ENCODE assay signal across 24 mouse cellular contexts in the genomic region with DNA sequence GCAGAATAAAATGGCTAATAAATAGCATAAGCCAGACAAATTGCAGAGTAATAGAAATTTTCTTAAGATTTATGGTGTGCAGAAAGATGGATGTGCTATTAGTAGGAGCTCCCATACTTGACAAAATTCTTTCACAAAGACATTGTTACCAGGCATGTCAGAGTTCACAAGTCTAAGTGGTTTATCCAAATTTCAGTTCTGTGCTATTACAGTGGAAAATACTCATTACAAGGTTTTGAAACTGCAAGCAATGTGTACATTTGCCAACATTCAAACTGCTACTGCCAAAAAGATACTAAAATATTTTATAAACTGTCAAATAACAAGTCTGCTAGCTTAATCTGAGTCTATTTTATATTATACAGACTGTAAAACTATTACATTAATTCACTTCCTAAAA.
"Had no signal": no experiment of that assay in that cellular context is flagged by ENCODE, and none has a peak within 500 bp of the region (broad histone marks: within the 10 kb centered on the region; RNA-seq: fewer than 3 reads in every experiment).

No protein-coding gene starts in this region.

- H3K27ac ChIP-seq: gastrocnemius, adult 2 months; heart, embryonic 10.5 days; hindbrain, embryonic 10.5 days; hindbrain, embryonic 12.5 days; hindbrain, embryonic 14.5 days; intestine, embryonic 15.5 days; layer of hippocampus, adult 2 months; left cerebral cortex, adult 2 months; limb, embryonic 10.5 days; limb, embryonic 12.5 days had no signal

- H3K27me3 ChIP-seq: heart, embryonic 12.5 days; hindbrain, embryonic 12.5 days; intestine, embryonic 15.5 days; limb, embryonic 12.5 days had no signal

- H3K9ac ChIP-seq: heart, embryonic 12.5 days; hindbrain, embryonic 12.5 days; hindbrain, embryonic 14.5 days; intestine, embryonic 15.5 days; limb, embryonic 12.5 days had no signal

- H3K36me3 ChIP-seq: heart, embryonic 10.5 days; heart, embryonic 12.5 days; hindbrain, embryonic 10.5 days; hindbrain, embryonic 12.5 days; intestine, embryonic 15.5 days; limb, embryonic 10.5 days; limb, embryonic 12.5 days had no signal

- H3K4me3 ChIP-seq: gastrocnemius, adult 2 months; heart, embryonic 10.5 days; heart, embryonic 12.5 days; hindbrain, embryonic 10.5 days; hindbrain, embryonic 12.5 days; intestine, embryonic 15.5 days; layer of hippocampus, adult 2 months; left cerebral cortex, adult 2 months; limb, embryonic 10.5 days; limb, embryonic 12.5 days had no signal

- H3K9me3 ChIP-seq: heart, embryonic 10.5 days; heart, embryonic 12.5 days; hindbrain, embryonic 10.5 days; hindbrain, embryonic 12.5 days; intestine, embryonic 15.5 days; limb, embryonic 10.5 days; limb, embryonic 12.5 days had no signal

- DNase-seq: gastrocnemius, adult 2 months; gastrocnemius, postnatal 10 days; gastrocnemius, postnatal 25 days; heart, adult 18-20 months; heart, postnatal 10 days; heart, postnatal 4 days; kidney, adult 18-20 months; kidney, adult 8-10 months; kidney, postnatal 25 days; kidney, postnatal 4 days; liver had no signal

- ATAC-seq: hindbrain, embryonic 16.5 days; inflammation-experienced regulatory T-cells, adult 6 months; intestine, embryonic 15.5 days; intestine, postnatal 0 days had no signal

- H3K4me1 ChIP-seq: heart, embryonic 10.5 days; heart, embryonic 12.5 days; hindbrain, embryonic 10.5 days; hindbrain, embryonic 12.5 days; intestine, embryonic 15.5 days; limb, embryonic 10.5 days; limb, embryonic 12.5 days had no signal

- H3K4me2 ChIP-seq: heart, embryonic 12.5 days; hindbrain, embryonic 12.5 days; hindbrain, embryonic 14.5 days; intestine, embryonic 15.5 days; limb, embryonic 12.5 days had no signal
